Mouse (Mus musculus) lung, postnatal 0 days (tissue): ENCODE results near the gene Ipp. TPM values are rescaled to one million over a fixed set of nuclear protein-coding genes. Genes with fewer than 3 reads are reported as not detected.

Experiments
- ATAC-seq: fragments of 200-750 bp; cut with Nextera tagmentation; 2 replicates; pipeline ENCODE4 v1.8.0; 2017; ENCODE audit warnings: moderate library complexity
- DNase-seq: peaks from one replicate; pipeline ENCODE4 v3.0.0-alpha.2; 2016; ENCODE audit warnings: low spot score
- H3K27ac ChIP-seq: fragments of 300-500 bp; sonication (generic); 2 replicates; pipeline ENCODE4 v1.5.1; 2014; ENCODE audit warnings: antibody characterized with exemption, mild to moderate bottlenecking, low read length, mixed read lengths
- H3K27me3 ChIP-seq: fragments of 300-500 bp; sonication (generic); replicated peaks from 2 replicates; pipeline ENCODE4 v1.6.1; 2014; ENCODE audit warnings: low read length, mixed read lengths; ENCODE audit not compliant: insufficient read depth
- H3K36me3 ChIP-seq: fragments of 300-500 bp; sonication (generic); 2 replicates; pipeline ENCODE4 v1.6.1; 2014; ENCODE audit warnings: low read length, mixed read lengths; ENCODE audit not compliant: insufficient read depth
- H3K4me1 ChIP-seq: fragments of 300-500 bp; sonication (generic); 2 replicates; pipeline ENCODE4 v1.6.1; 2014; ENCODE audit warnings: antibody characterized with exemption, low read depth, low read length, mixed read lengths; ENCODE audit not compliant: insufficient read depth
- H3K4me2 ChIP-seq: fragments of 300-500 bp; sonication (generic); replicated peaks from 2 replicates; pipeline ENCODE4 v1.6.1; 2014; ENCODE audit warnings: low read depth, mild to moderate bottlenecking, low read length, moderate library complexity, mixed read lengths
- H3K4me3 ChIP-seq: fragments of 300-500 bp; sonication (generic); 2 replicates; pipeline ENCODE4 v1.5.1; 2014; ENCODE audit warnings: low read depth, low read length
- H3K9ac ChIP-seq: fragments of 300-500 bp; sonication (generic); replicated peaks from 2 replicates; pipeline ENCODE4 v1.6.1; 2014; ENCODE audit warnings: low read depth, mild to moderate bottlenecking
- H3K9me3 ChIP-seq: fragments of 300-500 bp; sonication (generic); 2 replicates; pipeline ENCODE4 v1.6.1; 2016; ENCODE audit warnings: low read length, mixed read lengths
- CTCF ChIP-seq: IDR thresholded peaks from 2 replicates; pipeline ENCODE4 v1.5.1; 2016; ENCODE audit warnings: antibody characterized with exemption, mild to moderate bottlenecking
- EP300 ChIP-seq: IDR thresholded peaks from 2 replicates; pipeline ENCODE4 v1.6.1; 2016; ENCODE audit warnings: antibody characterized with exemption, mild to moderate bottlenecking, control low read depth
- WGBS: fragments of 180-500 bp; shearing (Covaris S2); extraction: QIAGEN DNeasy Blood & Tissue Kit; methylation state at CpG from one replicate; pipeline ENCODE4 v1.1.7; 2014; 5-methylcytosine and 5-hydroxymethylcytosine counted together
- polyA plus RNA-seq: library from polyadenylated mRNA; unstranded; fragments of >200 nt; fragmentation: Nextera tagmentation; extraction: Ambion mirVana; gene quantifications from 2 replicates; pipeline ENCODE4 v1.2.1, GENCODE M21; 2015

The Ipp gene
- polyA plus RNA-seq, 1 experiment from 2014 or later: 6.7 TPM

- TF ChIP-seq CTCF (no peak), EP300 (no peak)
- Histone ChIP-seq H3K4me2 (no peak overlapping the region), H3K4me1 (no peaks in the 10 kb centered on the region), H3K36me3 (no peaks in the 10 kb centered on the region), H3K27ac (no peak overlapping the region), H3K27me3 (no peaks in the 10 kb centered on the region), H3K9ac (no peak overlapping the region), H3K9me3 (no peaks in the 10 kb centered on the region), H3K4me3 (no peak overlapping the region)
- ATAC-seq: no peak
- DNase-seq: no peak
- 36% methylated on average over 2 of the region's 2 CpGs for WGBS
Observed at GRCm38 (mm10) chr4:116483476-116483875, 23.9 kb upstream of the Ipp start.

- Histone ChIP-seq H3K27ac (0 out of 2 replicates have a peak overlapping the region, but pooled peaks have one; percentile 12), H3K9me3 (peaks cover 4% of the 10 kb centered on the region; the same call in 1 of the 2 replicates), H3K36me3 (no peaks in the 10 kb centered on the region), H3K4me1 (no peaks in the 10 kb centered on the region), H3K27me3 (no peaks in the 10 kb centered on the region), H3K9ac (no peak overlapping the region), H3K4me3 (no peak overlapping the region), H3K4me2 (no peak overlapping the region)
- DNase-seq (peak; percentile 74), ATAC-seq (peak; percentile 93)
- TF ChIP-seq CTCF (no peak), EP300 (peak; percentile 94)
- WGBS: 7% methylated on average over 2 of the region's 2 CpGs
Observed at GRCm38 (mm10) chr4:116491119-116491536, 16.2 kb upstream of the Ipp start.

GRCm38 (mm10) chr4:116491886-116492285 is 15.5 kb upstream of the Ipp start:
- WGBS: 29% methylated on average over 2 of the region's 2 CpGs
- DNase-seq (peak; percentile 71), ATAC-seq (peak; percentile 37; the same call in 1 of the 2 replicates)

GRCm38 (mm10) chr4:116492460-116492859 is 14.9 kb upstream of the Ipp start:
- H3K4me1 ChIP-seq: no peaks in the 10 kb centered on the region
- no peaks in the 10 kb centered on the region for H3K27me3 ChIP-seq
- no peak overlapping the region for H3K4me2 ChIP-seq
- 29% methylated on average over 4 of the region's 4 CpGs for WGBS
- peaks cover 4% of the 10 kb centered on the region; the same call in 1 of the 2 replicates for H3K9me3 ChIP-seq
- no peaks in the 10 kb centered on the region for H3K36me3 ChIP-seq
- H3K27ac ChIP-seq: 0 out of 2 replicates have a peak overlapping the region, but pooled peaks have one; percentile 2
- H3K9ac ChIP-seq: no peak overlapping the region
- ATAC-seq: peak; percentile 27; the same call in 1 of the 2 replicates
- H3K4me3 ChIP-seq: no peak overlapping the region
- TF ChIP-seq CTCF (no peak), EP300 (no peak)
- peak; percentile 15 for DNase-seq

More at GRCm38 (mm10) chr4:116491886-116492285, 15.5 kb upstream of the Ipp start:
- Histone ChIP-seq H3K27me3 (no peaks in the 10 kb centered on the region), H3K9me3 (peaks cover 4% of the 10 kb centered on the region; the same call in 1 of the 2 replicates), H3K9ac (no peak overlapping the region), H3K27ac (0 out of 2 replicates have a peak overlapping the region, but pooled peaks have one; percentile 2), H3K4me3 (no peak overlapping the region), H3K36me3 (no peaks in the 10 kb centered on the region), H3K4me2 (no peak overlapping the region), H3K4me1 (no peaks in the 10 kb centered on the region)
- TF ChIP-seq EP300 (no peak), CTCF (no peak)

- ATAC-seq: no peak
Observed at GRCm38 (mm10) chr4:116493646-116494045, 13.7 kb upstream of the Ipp start.

GRCm38 (mm10) chr4:116499978-116500377 is 7.4 kb upstream of the Ipp start:
- Histone ChIP-seq H3K36me3 (no peaks in the 10 kb centered on the region), H3K27ac (no peak overlapping the region), H3K4me1 (no peaks in the 10 kb centered on the region), H3K4me3 (no peak overlapping the region), H3K9ac (no peak overlapping the region), H3K4me2 (no peak overlapping the region), H3K9me3 (no peaks in the 10 kb centered on the region), H3K27me3 (no peaks in the 10 kb centered on the region)
- 54% methylated on average over 3 of the region's 3 CpGs for WGBS
- no peak for ATAC-seq
- DNase-seq: no peak
- TF ChIP-seq CTCF (no peak), EP300 (no peak)

More at GRCm38 (mm10) chr4:116493646-116494045, 13.7 kb upstream of the Ipp start:
- TF ChIP-seq EP300 (no peak), CTCF (no peak)
- peaks cover 4% of the 10 kb centered on the region; the same call in 1 of the 2 replicates for H3K9me3 ChIP-seq
- H3K36me3 ChIP-seq: no peaks in the 10 kb centered on the region
- H3K4me2 ChIP-seq: no peak overlapping the region
- WGBS: 60% methylated on average over 5 of the region's 5 CpGs
- DNase-seq: no peak
- no peaks in the 10 kb centered on the region for H3K4me1 ChIP-seq
- no peaks in the 10 kb centered on the region for H3K27me3 ChIP-seq
- H3K27ac ChIP-seq: no peak overlapping the region
- no peak overlapping the region for H3K4me3 ChIP-seq
- H3K9ac ChIP-seq: no peak overlapping the region
